Mouse (Mus musculus) midbrain, embryonic 16.5 days (tissue): Measurements from ENCODE around the gene Zswim3. TPM values are rescaled to one million over a fixed set of nuclear protein-coding genes. Genes with fewer than 3 reads are reported as not detected.

Experiments used
- ATAC-seq: fragments of 200-750 bp; cut with Nextera tagmentation; 2 replicates; pipeline ENCODE4 v1.8.0; 2017; ENCODE audit warnings: moderate TSS enrichment
- H3K27ac ChIP-seq: fragments of 300-500 bp; sonication (generic); 2 replicates; pipeline ENCODE4 v1.5.1; 2014; ENCODE audit warnings: mild to moderate bottlenecking, low read length, mixed read lengths
- H3K27me3 ChIP-seq: fragments of 300-500 bp; sonication (generic); 2 replicates; pipeline ENCODE4 v1.6.1; 2014; ENCODE audit warnings: low read depth, low read length, mixed read lengths; ENCODE audit not compliant: control insufficient read depth, insufficient read depth
- H3K36me3 ChIP-seq: fragments of 300-500 bp; sonication (generic); 2 replicates; pipeline ENCODE4 v1.6.1; 2014; ENCODE audit warnings: mild to moderate bottlenecking, low read length, moderate library complexity, mixed read lengths; ENCODE audit not compliant: control insufficient read depth, insufficient read depth
- H3K4me1 ChIP-seq: fragments of 300-500 bp; sonication (generic); 2 replicates; pipeline ENCODE4 v1.6.1; 2014; ENCODE audit warnings: mild to moderate bottlenecking, low read length, mixed read lengths; ENCODE audit not compliant: control insufficient read depth, insufficient read depth
- H3K4me2 ChIP-seq: fragments of 300-500 bp; sonication (generic); 2 replicates; pipeline ENCODE4 v1.6.1; 2014; ENCODE audit warnings: mild to moderate bottlenecking, low read length, mixed read lengths
- H3K4me3 ChIP-seq: fragments of 300-500 bp; sonication (generic); 2 replicates; pipeline ENCODE4 v1.5.1; 2014; ENCODE audit warnings: low read depth, mild to moderate bottlenecking, low read length, moderate library complexity, mixed read lengths
- H3K9ac ChIP-seq: fragments of 300-500 bp; sonication (generic); 2 replicates; pipeline ENCODE4 v1.6.1; 2014; ENCODE audit warnings: low read depth, low read length, mixed read lengths
- H3K9me3 ChIP-seq: fragments of 300-500 bp; sonication (generic); replicated peaks from 2 replicates; pipeline ENCODE4 v1.6.1; 2014; ENCODE audit warnings: mild to moderate bottlenecking, low read length, mixed read lengths; ENCODE audit not compliant: control insufficient read depth, poor library complexity, severe bottlenecking
- WGBS: fragments of 180-500 bp; shearing (Covaris S2); extraction: QIAGEN DNeasy Blood & Tissue Kit; methylation state at CpG from one replicate; pipeline ENCODE4 v1.1.7; 2014; 5-methylcytosine and 5-hydroxymethylcytosine counted together
- polyA plus RNA-seq: library from polyadenylated mRNA; unstranded; fragments of >200 nt; fragmentation: Nextera tagmentation; extraction: Ambion mirVana; gene quantifications from 2 replicates; pipeline ENCODE4 v1.2.1, GENCODE M21; 2015

Zswim3 gene
- polyA plus RNA-seq, 1 experiment from 2014 or later = 17.4 TPM

GRCm38 (mm10) chr2:164767812-164768540 is 36.9 kb upstream of the Zswim3 start:
- no peaks in the 10 kb centered on the region; the same call in 1 of the 2 replicates for H3K36me3 ChIP-seq
- WGBS = 93% methylated on average over 15 of the region's 15 CpGs

GRCm38 (mm10) chr2:164769258-164770037 is 35.5 kb upstream of the Zswim3 start, which contains the start of gene Ube2c:
Gene Ube2c (plus strand): TSS chr2:164769898.
- peak; percentile 100 for ATAC-seq
- peaks cover 7% of the 10 kb centered on the region for H3K4me1 ChIP-seq
- no peaks in the 10 kb centered on the region; the same call in 1 of the 2 replicates for H3K36me3 ChIP-seq
- H3K27me3 ChIP-seq = no peaks in the 10 kb centered on the region
- peak within 1 kb of the TSS; percentile 68 for H3K4me3 ChIP-seq
- H3K9me3 ChIP-seq = no peaks in the 10 kb centered on the region
- WGBS = 2% methylated on average over 53 of the region's 53 CpGs
- peak within 1 kb of the TSS; percentile 54; the same call in 1 of the 2 replicates for H3K27ac ChIP-seq
- H3K4me2 ChIP-seq = peak within 1 kb of the TSS; percentile 99
- H3K9ac ChIP-seq = peak within 1 kb of the TSS; percentile 66

More at GRCm38 (mm10) chr2:164767812-164768540, 36.9 kb upstream of the Zswim3 start:
- no peak for ATAC-seq
- Histone ChIP-seq H3K9ac (no peak overlapping the region), H3K4me2 (no peak overlapping the region), H3K9me3 (no peaks in the 10 kb centered on the region), H3K27me3 (no peaks in the 10 kb centered on the region), H3K4me1 (peaks cover 7% of the 10 kb centered on the region), H3K4me3 (no peak overlapping the region), H3K27ac (no peak overlapping the region)

GRCm38 (mm10) chr2:164770279-164770678 is 34.6 kb upstream of the Zswim3 start:
- H3K9me3 ChIP-seq = no peaks in the 10 kb centered on the region
- H3K4me2 ChIP-seq = peak overlapping the region; percentile 99
- H3K27ac ChIP-seq = no peak overlapping the region
- peaks cover 7% of the 10 kb centered on the region for H3K4me1 ChIP-seq
- peak overlapping the region; percentile 68 for H3K4me3 ChIP-seq
- 3% methylated on average over 15 of the region's 15 CpGs for WGBS
- no peak; the same call in 1 of the 2 replicates for ATAC-seq
- H3K9ac ChIP-seq = peak overlapping the region; percentile 66
- H3K27me3 ChIP-seq = no peaks in the 10 kb centered on the region
- H3K36me3 ChIP-seq = no peaks in the 10 kb centered on the region; the same call in 1 of the 2 replicates

GRCm38 (mm10) chr2:164771123-164771522 is 33.8 kb upstream of the Zswim3 start:
- Histone ChIP-seq H3K36me3 (no peaks in the 10 kb centered on the region), H3K9me3 (no peaks in the 10 kb centered on the region), H3K9ac (no peak overlapping the region), H3K4me3 (peak overlapping the region; percentile 68; the same call in 1 of the 2 replicates), H3K4me1 (peaks cover 7% of the 10 kb centered on the region), H3K27me3 (no peaks in the 10 kb centered on the region), H3K4me2 (peak overlapping the region; percentile 99), H3K27ac (no peak overlapping the region)
- WGBS = 86% methylated on average over 8 of the region's 8 CpGs
- no peak for ATAC-seq

GRCm38 (mm10) chr2:164773229-164773988 is 31.5 kb upstream of the Zswim3 start:
- no peaks in the 10 kb centered on the region for H3K36me3 ChIP-seq
- H3K4me3 ChIP-seq = no peak overlapping the region
- H3K9ac ChIP-seq = no peak overlapping the region
- no peak overlapping the region for H3K4me2 ChIP-seq
- H3K9me3 ChIP-seq = no peaks in the 10 kb centered on the region
- no peaks in the 10 kb centered on the region for H3K27me3 ChIP-seq
- no peak overlapping the region for H3K27ac ChIP-seq
- ATAC-seq = no peak
- WGBS = 82% methylated on average over 14 of the region's 14 CpGs
- peaks cover 7% of the 10 kb centered on the region for H3K4me1 ChIP-seq

GRCm38 (mm10) chr2:164773989-164774364 is 30.9 kb upstream of the Zswim3 start:
- H3K9me3 ChIP-seq = no peaks in the 10 kb centered on the region
- no peaks in the 10 kb centered on the region for H3K27me3 ChIP-seq
- peaks cover 7% of the 10 kb centered on the region for H3K4me1 ChIP-seq
- no peak overlapping the region for H3K9ac ChIP-seq
- no peak overlapping the region for H3K4me3 ChIP-seq
- no peak overlapping the region for H3K27ac ChIP-seq
- no peak overlapping the region for H3K4me2 ChIP-seq
- no peak for ATAC-seq
- H3K36me3 ChIP-seq = no peaks in the 10 kb centered on the region
- WGBS = 75% methylated on average over 5 of the region's 5 CpGs

GRCm38 (mm10) chr2:164776130-164776529 is 28.8 kb upstream of the Zswim3 start:
- H3K9ac ChIP-seq = no peak overlapping the region
- no peaks in the 10 kb centered on the region for H3K9me3 ChIP-seq
- no peak overlapping the region for H3K4me2 ChIP-seq
- H3K4me1 ChIP-seq = no peaks in the 10 kb centered on the region
- no peaks in the 10 kb centered on the region for H3K27me3 ChIP-seq
- WGBS = 85% methylated on average over 6 of the region's 6 CpGs
- H3K4me3 ChIP-seq = no peak overlapping the region
- no peaks in the 10 kb centered on the region for H3K36me3 ChIP-seq
- no peak overlapping the region for H3K27ac ChIP-seq
- no peak for ATAC-seq

GRCm38 (mm10) chr2:164776801-164777200 is 28.1 kb upstream of the Zswim3 start:
- WGBS = 76% methylated on average over 17 of the region's 17 CpGs
- Histone ChIP-seq H3K27me3 (no peaks in the 10 kb centered on the region), H3K4me2 (no peak overlapping the region), H3K9ac (no peak overlapping the region), H3K27ac (no peak overlapping the region), H3K4me1 (no peaks in the 10 kb centered on the region), H3K4me3 (no peak overlapping the region), H3K9me3 (no peaks in the 10 kb centered on the region), H3K36me3 (no peaks in the 10 kb centered on the region)
- ATAC-seq = no peak
